Mouse (Mus musculus) mesoderm, embryonic 11.5 days (tissue): ENCODE measurements around the gene Olfr293.

Experiments used
- DNase-seq: peaks from one replicate; pipeline ENCODE4 v3.0.0-alpha.2; 2012; ENCODE audit warnings: low read depth, low spot score

Gene Olfr293

DNA sequence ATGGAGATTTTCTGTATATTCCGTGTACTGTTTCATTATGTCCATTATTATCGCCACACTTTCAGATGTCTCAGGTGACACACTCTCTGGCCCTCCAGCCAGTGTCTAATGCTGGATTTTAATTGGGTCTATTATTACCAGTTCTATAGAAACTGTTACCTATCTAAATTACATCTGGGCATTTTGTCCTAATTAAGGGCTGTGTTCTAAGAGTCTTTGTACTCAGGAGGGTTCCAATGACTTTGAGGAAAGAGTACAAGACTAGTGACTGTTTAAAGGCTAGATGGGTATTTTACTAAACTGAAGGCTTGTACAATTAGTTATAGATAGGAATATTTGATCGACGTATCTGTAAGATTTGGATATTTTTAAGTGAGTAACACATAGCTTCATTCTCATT lies at the start of gene Olfr293:
TSS of gene Olfr293 (plus strand) at position 301 of the 400 bp plus-strand sequence.
- DNase-seq: no peak

- no peak for DNase-seq
Measured at GRCm38 (mm10) chr7:86616543-86616942, 32.3 kb upstream of the Olfr293 start, which contains the start of gene Olfr294. Gene Olfr294 (minus strand): TSS chr7:86616643.

DNA sequence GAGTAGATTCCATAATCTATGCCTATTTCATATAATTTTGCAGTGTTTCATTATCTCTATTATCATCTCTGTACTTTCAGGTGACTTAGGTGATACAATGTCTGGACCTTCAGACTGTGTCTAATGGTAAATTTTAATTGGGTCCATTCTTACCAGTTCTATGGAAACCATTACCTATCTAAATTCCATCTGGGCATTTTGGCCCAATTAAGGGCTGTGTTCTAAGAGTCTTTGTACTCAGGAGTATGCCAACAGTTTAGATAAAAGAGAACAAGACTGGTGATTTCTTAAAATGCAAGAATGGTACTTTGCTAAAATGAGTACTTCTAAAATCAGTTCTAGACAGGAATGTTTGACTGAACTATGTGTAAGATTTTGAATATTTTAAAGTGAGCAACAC lies 39.2 kb downstream of the Olfr293 start, which contains the start of gene Olfr292:
TSS of gene Olfr292 (plus strand) at position 301 of the 400 bp plus-strand sequence.
- DNase-seq: no peak
